Mouse (Mus musculus) CH12.LX (cell line): ENCODE results near the gene Ifnl3. TPM values are rescaled to one million over a fixed set of nuclear protein-coding genes. Genes with fewer than 3 reads are reported as not detected.
"Not testable (repeated sequence)": the region's sequence is repeated elsewhere in the genome, so short reads cannot be mapped to it uniquely, and the experiment has no call there.

ENCODE experiments used
- DNase-seq: peaks from one replicate; pipeline ENCODE4 v3.0.0-alpha.2; 2013; ENCODE audit errors: extremely low read depth
- H3K27ac ChIP-seq: 2 replicates; pipeline ENCODE4 v1.5.1; 2012; ENCODE audit warnings: low read depth, mild to moderate bottlenecking, control low read depth, moderate library complexity; ENCODE audit not compliant: insufficient read depth
- H3K27me3 ChIP-seq: replicated peaks from 2 replicates; pipeline ENCODE3; 2012; ENCODE audit warnings: inconsistent platforms
- H3K36me3 ChIP-seq, 2 experiments: replicated peaks in 1 of 2; 2 replicates each; pipeline versions ENCODE3 to v1.6.1; 2012; ENCODE audit warnings: inconsistent platforms in 1 of 2, low read length in 1 of 2, mild to moderate bottlenecking in 1 of 2, mixed read lengths in 1 of 2, moderate library complexity in 1 of 2; ENCODE audit not compliant: control insufficient read depth in 1 of 2, insufficient read depth in 1 of 2
- H3K4me1 ChIP-seq, 2 experiments: 2 replicates each; pipeline ENCODE4 v1.6.1; 2012; ENCODE audit warnings: inconsistent platforms in 1 of 2, moderate library complexity in 1 of 2; ENCODE audit not compliant: insufficient read depth in 2 of 2, control insufficient read depth in 1 of 2
- H3K4me2 ChIP-seq: 2 replicates; pipeline ENCODE4 v1.6.1; 2012; ENCODE audit warnings: low read depth, mild to moderate bottlenecking, control low read depth; ENCODE audit not compliant: poor library complexity, insufficient read depth, severe bottlenecking
- H3K4me3 ChIP-seq, 3 experiments: fragments of 150-350 bp in 1 of 3; sonication (generic) in 1 of 3; replicated peaks in 1 of 3; 2 replicates each; pipeline versions ENCODE3 to v1.5.1; 2011 to 2012; ENCODE audit warnings: low read depth in 2 of 3, low read length in 2 of 3, mild to moderate bottlenecking in 2 of 3, moderate library complexity in 2 of 3, control low read depth in 1 of 3, improper control_type of control experiment in 1 of 3, inconsistent platforms in 1 of 3, mixed read lengths in 1 of 3; ENCODE audit not compliant: poor library complexity in 1 of 3
- H3K79me2 ChIP-seq: replicated peaks from 2 replicates; pipeline ENCODE4 v1.6.1; 2012; ENCODE audit warnings: mild to moderate bottlenecking, moderate library complexity; ENCODE audit not compliant: control insufficient read depth, poor library complexity, insufficient read depth, severe bottlenecking; ENCODE audit errors: extremely low read depth
- H3K9ac ChIP-seq: 2 replicates; pipeline ENCODE4 v1.6.1; 2012; ENCODE audit warnings: low read depth, mild to moderate bottlenecking, control low read depth, moderate library complexity; ENCODE audit not compliant: insufficient read depth
- H3K9me3 ChIP-seq: replicated peaks from 2 replicates; pipeline ENCODE3; 2012; ENCODE audit warnings: low read length, inconsistent platforms, mixed read lengths
- CHD2 ChIP-seq: IDR thresholded peaks from 2 replicates; pipeline ENCODE4 v1.6.1; 2011; ENCODE audit warnings: low read length, improper control_type of control experiment
- CTCF ChIP-seq, 2 experiments: IDR thresholded peaks in 1 of 2; conservative IDR thresholded peaks in 1 of 2; 2 replicates each; pipeline ENCODE4 v1.5.1; 2011 to 2012; ENCODE audit warnings: low read depth in 2 of 2, low read length in 2 of 2, improper control_type of control experiment in 1 of 2, inconsistent platforms in 1 of 2, mild to moderate bottlenecking in 1 of 2, moderate library complexity in 1 of 2
- ETS1 ChIP-seq: conservative IDR thresholded peaks from 2 replicates; pipeline ENCODE4 v1.6.1; 2012; ENCODE audit warnings: low read depth, mild to moderate bottlenecking, inconsistent platforms, low read length, improper control_type of control experiment, moderate library complexity
- GABPA ChIP-seq: IDR thresholded peaks from 2 replicates; pipeline ENCODE4 v1.6.1; 2012; ENCODE audit warnings: low read depth, low read length, improper control_type of control experiment, inconsistent platforms; ENCODE audit not compliant: insufficient replicate concordance
- IRF4 ChIP-seq: IDR thresholded peaks from 2 replicates; pipeline ENCODE4 v1.6.1; 2014; ENCODE audit warnings: low read depth, mild to moderate bottlenecking, inconsistent platforms, low read length, improper control_type of control experiment
- MYC ChIP-seq: IDR thresholded peaks from 2 replicates; pipeline ENCODE4 v1.6.1; 2011; ENCODE audit warnings: low read depth, mild to moderate bottlenecking, improper control_type of control experiment, low read length
- POLR2A ChIP-seq: IDR thresholded peaks from 2 replicates; pipeline ENCODE4 v1.6.1; 2011; ENCODE audit warnings: low read depth, mild to moderate bottlenecking, improper control_type of control experiment, low read length
- SIN3A ChIP-seq: IDR thresholded peaks from 2 replicates; pipeline ENCODE4 v1.6.1; 2012; ENCODE audit warnings: low read length, improper control_type of control experiment, inconsistent platforms
- SMC3 ChIP-seq: IDR thresholded peaks from 2 replicates; pipeline ENCODE4 v1.6.1; 2011; ENCODE audit warnings: low read depth, low read length, improper control_type of control experiment
- TCF12 ChIP-seq: IDR thresholded peaks from 2 replicates; pipeline ENCODE4 v1.6.1; 2014; ENCODE audit warnings: low read depth, mild to moderate bottlenecking, inconsistent platforms, low read length, improper control_type of control experiment
- UBTF ChIP-seq: IDR thresholded peaks from 2 replicates; pipeline ENCODE4 v1.6.1; 2012; ENCODE audit warnings: low read depth, mild to moderate bottlenecking, inconsistent platforms, low read length, improper control_type of control experiment, moderate library complexity
- USF1 ChIP-seq: IDR thresholded peaks from 2 replicates; pipeline ENCODE4 v1.6.1; 2014; ENCODE audit warnings: low read depth, mild to moderate bottlenecking, inconsistent platforms, low read length, improper control_type of control experiment
- ZC3H11A ChIP-seq: IDR thresholded peaks from 2 replicates; pipeline ENCODE4 v1.6.1; 2012; ENCODE audit warnings: low read depth, mild to moderate bottlenecking, inconsistent platforms, low read length, improper control_type of control experiment
- ZKSCAN1 ChIP-seq: IDR thresholded peaks from 2 replicates; pipeline ENCODE4 v1.6.1; 2012; ENCODE audit warnings: low read depth, inconsistent platforms, low read length, improper control_type of control experiment, borderline replicate concordance
- ZMIZ1 ChIP-seq: IDR thresholded peaks from 2 replicates; pipeline ENCODE4 v1.6.1; 2012; ENCODE audit warnings: low read depth, mild to moderate bottlenecking, inconsistent platforms, low read length, improper control_type of control experiment
- dilution Hi-C: fragments of 300-500 bp; cut with MboI; formaldehyde crosslinking; loops from 2 replicates; pipeline ENCODE4 v1.14.3; 2020; ENCODE audit warnings: low sequenced_read_pairs; ENCODE audit not compliant: extremely low pct_unique_long_range_greater_than_20kb, extremely low pct_ligation_motif_present
- in situ Hi-C: fragments of 300-500 bp; cut with MboI; formaldehyde crosslinking; loops from 3 replicates; pipeline ENCODE4 v1.14.3; 2019; ENCODE audit warnings: low sequenced_read_pairs, low pct_ligation_motif_present, low pct_unique_long_range_greater_than_20kb, mixed read lengths
- polyA plus RNA-seq: library from polyadenylated mRNA; unstranded; fragments of >175 nt; gene quantifications from 2 replicates; pipeline ENCODE4 v1.2.1, GENCODE M21; 2012; ENCODE audit warnings: low read depth; ENCODE audit not compliant: insufficient read length
- total RNA-seq, 2 experiments: library from RNA; depleted of rRNA; stranded (reverse); fragments of 300-350 nt in 1 of 2; fragments of >200 nt in 1 of 2; gene quantifications; 2 replicates each; pipeline ENCODE4 v1.2.3; 2012 to 2014

Gene Ifnl3
- total and polyA plus RNA-seq, 3 experiments: not detected

- peak; percentile 82 for TF ChIP-seq CHD2
- TF ChIP-seq IRF4: no peak; the same call in 1 of the 2 replicates
- TF ChIP-seq CTCF (conservative IDR thresholded peaks at IDR 0.05 in 1 of 2, IDR thresholded peaks at IDR 0.05 in 1 of 2; ENCODE audit: low read depth in 2 of 2, low read length in 2 of 2): peak; percentile 43 to 96; a peak in 3 of 4 replicates
- TF ChIP-seq ETS1: no peak
- no peak for TF ChIP-seq GABPA
Measured at GRCm38 (mm10) chr7:28527922-28528719, 5.5 kb downstream of the Ifnl3 start (continued).

- no peak overlapping the region for H3K4me2 ChIP-seq
- H3K4me1 ChIP-seq: peaks cover 4 to 26% of the 10 kb centered on the region in 2 experiments
- H3K27ac ChIP-seq: no peak overlapping the region
- peaks cover 8% of the 10 kb centered on the region for H3K27me3 ChIP-seq
- H3K9ac ChIP-seq: no peak overlapping the region
- no peak overlapping the region for H3K4me3 ChIP-seq
- no peaks in the 10 kb centered on the region for H3K79me2 ChIP-seq
- H3K9me3 ChIP-seq: no peaks in the 10 kb centered on the region
- dilution Hi-C loops (no loop called here), in situ Hi-C loops (loop anchor here (5.0 kb wide), 2 partner anchors 35 to 95 kb away; partner anchors contain the start of gene Gmfg)
- TF ChIP-seq USF1 (no peak), MYC (no peak), POLR2A (no peak), SMC3 (no peak), ZKSCAN1 (no peak), SIN3A (no peak), ZMIZ1 (no peak), ZC3H11A (no peak), UBTF (no peak), TCF12 (no peak)
- H3K36me3 ChIP-seq: no peaks in the 10 kb centered on the region
- DNase-seq: no peak
Measured at GRCm38 (mm10) chr7:28532005-28532404, 9.4 kb downstream of the Ifnl3 start.

- H3K9ac ChIP-seq, dilution Hi-C loops, H3K4me3 ChIP-seq, H3K36me3 ChIP-seq, H3K4me2 ChIP-seq, H3K27ac ChIP-seq, DNase-seq, H3K4me1 ChIP-seq, in situ Hi-C loops, H3K27me3 ChIP-seq, H3K79me2 ChIP-seq: not testable (repeated sequence)
- H3K9me3 ChIP-seq: peaks cover 14% of the 10 kb centered on the region
Measured at GRCm38 (mm10) chr7:28538886-28539285, 16.2 kb downstream of the Ifnl3 start.
